Mouse (Mus musculus): ENCODE measurements at regions not wholly inside any gene's neighbourhood (a gene's known extent, or its start where the extent isn't known, plus 50 kb on each side); places are given as distances from the start of the nearest gene placed in this dataset.
"Not testable (repeated sequence)": the region's sequence is repeated elsewhere in the genome, so short reads cannot be mapped to it uniquely, and the experiment has no call there.

- H3K9ac ChIP-seq (ENCODE audit: low read depth, poor library complexity, severe bottlenecking); H3K36me3 ChIP-seq (ENCODE audit: control insufficient read depth, insufficient read depth, low read length, poor library complexity, severe bottlenecking); H3K27me3 ChIP-seq (ENCODE audit: control insufficient read depth, insufficient read depth, low read length, poor library complexity, severe bottlenecking); H3K27ac ChIP-seq (ENCODE audit: insufficient read depth, low read length); H3K4me1 ChIP-seq (ENCODE audit: control insufficient read depth, insufficient read depth, low read length); H3K9me3 ChIP-seq (replicated peaks; ENCODE audit: control insufficient read depth, insufficient read depth, low read length, poor library complexity, severe bottlenecking): not testable (repeated sequence)
- peak overlapping the region; percentile 45 for H3K4me3 ChIP-seq (ENCODE audit: low read depth, low read length)
These were observed 50.8 kb downstream of the Gm10139 start for GRCm38 (mm10) chr13:65563303-65563702.

- H3K27ac ChIP-seq (ENCODE audit: insufficient read depth, low read length); H3K9me3 ChIP-seq (replicated peaks; ENCODE audit: control insufficient read depth, insufficient read depth, low read length, poor library complexity, severe bottlenecking); H3K36me3 ChIP-seq (ENCODE audit: control insufficient read depth, insufficient read depth, low read length, poor library complexity, severe bottlenecking); H3K9ac ChIP-seq (ENCODE audit: low read depth, poor library complexity, severe bottlenecking); H3K4me1 ChIP-seq (ENCODE audit: control insufficient read depth, insufficient read depth, low read length); H3K27me3 ChIP-seq (ENCODE audit: control insufficient read depth, insufficient read depth, low read length, poor library complexity, severe bottlenecking); H3K4me3 ChIP-seq (ENCODE audit: low read depth, low read length): not testable (repeated sequence)
These were observed 73.8 kb downstream of the Gm10139 start for GRCm38 (mm10) chr13:65586231-65586630.

GRCm38 (mm10) chr13:65620199-65620598 lies 107.7 kb downstream of the Gm10139 start:
- not testable (repeated sequence) for H3K9ac ChIP-seq (ENCODE audit: low read depth, poor library complexity, severe bottlenecking); H3K9me3 ChIP-seq (replicated peaks; ENCODE audit: control insufficient read depth, insufficient read depth, low read length, poor library complexity, severe bottlenecking); H3K4me3 ChIP-seq (ENCODE audit: low read depth, low read length); H3K4me1 ChIP-seq (ENCODE audit: control insufficient read depth, insufficient read depth, low read length); H3K27ac ChIP-seq (ENCODE audit: insufficient read depth, low read length); H3K27me3 ChIP-seq (ENCODE audit: control insufficient read depth, insufficient read depth, low read length, poor library complexity, severe bottlenecking); H3K36me3 ChIP-seq (ENCODE audit: control insufficient read depth, insufficient read depth, low read length, poor library complexity, severe bottlenecking)
- TF ChIP-seq EP300 (IDR thresholded peaks at IDR 0.05; ENCODE audit: insufficient read depth, low read depth, low read length) = peak; percentile 63; the same call in 1 of the 2 replicates

DNA sequence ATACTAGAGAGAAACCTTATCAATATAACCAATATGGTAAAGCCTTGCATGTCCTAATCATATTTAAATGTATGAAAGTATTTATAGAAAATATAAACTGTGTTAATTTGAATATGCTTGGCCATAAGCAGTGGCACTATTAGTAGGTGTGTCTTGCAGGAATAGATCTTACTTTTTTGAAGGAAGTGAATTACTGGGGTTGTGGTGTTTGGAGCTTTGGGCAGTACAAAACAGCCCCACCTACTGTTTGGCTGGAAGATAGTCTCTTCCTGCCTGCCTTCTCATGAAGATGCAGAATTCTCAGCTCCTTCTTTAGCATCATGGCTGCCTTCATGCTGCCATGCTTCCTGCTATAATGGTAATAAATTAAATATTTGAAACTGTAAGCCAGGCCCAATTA lies 137.8 kb downstream of the Gm10139 start:
- H3K9ac ChIP-seq (ENCODE audit: low read depth, poor library complexity, severe bottlenecking); H3K27ac ChIP-seq (ENCODE audit: insufficient read depth, low read length); H3K4me1 ChIP-seq (ENCODE audit: control insufficient read depth, insufficient read depth, low read length); H3K4me3 ChIP-seq (ENCODE audit: low read depth, low read length); H3K36me3 ChIP-seq (ENCODE audit: control insufficient read depth, insufficient read depth, low read length, poor library complexity, severe bottlenecking); H3K27me3 ChIP-seq (ENCODE audit: control insufficient read depth, insufficient read depth, low read length, poor library complexity, severe bottlenecking); H3K9me3 ChIP-seq (replicated peaks; ENCODE audit: control insufficient read depth, insufficient read depth, low read length, poor library complexity, severe bottlenecking): not testable (repeated sequence)

GRCm38 (mm10) chr13:65659865-65660264 lies 147.4 kb downstream of the Gm10139 start:
- H3K4me3 ChIP-seq (ENCODE audit: low read depth, low read length); H3K27me3 ChIP-seq (ENCODE audit: control insufficient read depth, insufficient read depth, low read length, poor library complexity, severe bottlenecking); H3K9ac ChIP-seq (ENCODE audit: low read depth, poor library complexity, severe bottlenecking); H3K27ac ChIP-seq (ENCODE audit: insufficient read depth, low read length); H3K4me1 ChIP-seq (ENCODE audit: control insufficient read depth, insufficient read depth, low read length); H3K9me3 ChIP-seq (replicated peaks; ENCODE audit: control insufficient read depth, insufficient read depth, low read length, poor library complexity, severe bottlenecking); H3K36me3 ChIP-seq (ENCODE audit: control insufficient read depth, insufficient read depth, low read length, poor library complexity, severe bottlenecking): not testable (repeated sequence)
